Mouse (Mus musculus) CD4-positive, CD25-positive, alpha-beta regulatory T cell (primary cell): Measurements from ENCODE around the gene Chmp1a. TPM values are rescaled to one million over a fixed set of nuclear protein-coding genes. Genes with fewer than 3 reads are reported as not detected.

Source experiments
- polyA plus RNA-seq: library from polyadenylated mRNA; unstranded; fragments of 100-300 nt; shearing (Covaris generic); gene quantifications from one replicate; pipeline ENCODE4 v1.2.1, GENCODE M21; 2017

The Chmp1a gene
- 214 TPM for polyA plus RNA-seq

GRCm38 (mm10) chr8:123212321-123213117, at the start of gene Chmp1a, which contains the start of gene Spata33:
TSS of gene Chmp1a (minus strand) at chr8:123212763.
TSS of gene Spata33 (plus strand) at chr8:123212832.

GRCm38 (mm10) chr8:123254099-123254885, 41.7 kb upstream of the Chmp1a start, which contains the start of the genes Zfp276 and Vps9d1:
TSS of gene Zfp276 (plus strand) at chr8:123254195.
TSS of gene Vps9d1 (minus strand) at chr8:123254348.

GRCm38 (mm10) chr8:123235520-123236497, 23.2 kb upstream of the Chmp1a start, which contains the start of gene Spata2l:
TSS of gene Spata2l (minus strand) at chr8:123236233.

GRCm38 (mm10) chr8:123224278-123225266, 12.0 kb upstream of the Chmp1a start, which contains the start of gene Cdk10:
TSS of gene Cdk10 (plus strand) at chr8:123224842.

GRCm38 (mm10) chr8:123185566-123186409, 26.8 kb downstream of the Chmp1a start, which contains the start of gene Dpep1:
TSS of gene Dpep1 (plus strand) at chr8:123186242.

GRCm38 (mm10) chr8:123157888-123158465, 54.6 kb downstream of the Chmp1a start, which contains the start of gene Sult5a1:
TSS of gene Sult5a1 (minus strand) at chr8:123158315.

Other genes starting within 250 kb of the Chmp1a start
- 271 TPM for gene Ankrd11, start 170.5 kb downstream of the Chmp1a start, polyA plus RNA-seq
- gene Spg7, start 149.8 kb downstream of the Chmp1a start, polyA plus RNA-seq: 83.8 TPM
- 1,036 TPM for gene Rpl13, start 110.4 kb downstream of the Chmp1a start, polyA plus RNA-seq
- gene Cpne7, start 95.4 kb downstream of the Chmp1a start, polyA plus RNA-seq: 1.2 TPM
- 0.07 TPM for gene Sult5a1, start 54.4 kb downstream of the Chmp1a start, polyA plus RNA-seq
- not detected for gene Dpep1, start 26.5 kb downstream of the Chmp1a start, polyA plus RNA-seq
- not detected for gene Spata33, start 69 bp upstream of the Chmp1a start, polyA plus RNA-seq
- 27.0 TPM for gene Cdk10, start 12.1 kb upstream of the Chmp1a start, polyA plus RNA-seq
- 15.4 TPM for gene Spata2l, start 23.5 kb upstream of the Chmp1a start, polyA plus RNA-seq
- 41.1 TPM for gene Zfp276, start 41.4 kb upstream of the Chmp1a start, polyA plus RNA-seq
- 31.6 TPM for gene Vps9d1, start 41.6 kb upstream of the Chmp1a start, polyA plus RNA-seq
- 8.2 TPM for gene Fanca, start 105.8 kb upstream of the Chmp1a start, polyA plus RNA-seq
- gene Spire2, start 120.0 kb upstream of the Chmp1a start, polyA plus RNA-seq: 0.08 TPM
- gene Tcf25, start 161.0 kb upstream of the Chmp1a start, polyA plus RNA-seq: 268 TPM
- 0.14 TPM for gene Mc1r, start 194.3 kb upstream of the Chmp1a start, polyA plus RNA-seq
- gene Tubb3, start 198.7 kb upstream of the Chmp1a start, polyA plus RNA-seq: 0.38 TPM
- 15.0 TPM for gene Def8, start 210.8 kb upstream of the Chmp1a start, polyA plus RNA-seq